Mouse (Mus musculus) thymus, adult 2 months (tissue): ENCODE measurements around the gene Sema6b. TPM values are rescaled to one million over a fixed set of nuclear protein-coding genes. Genes with fewer than 3 reads are reported as not detected.
A peak's percentile ranks its signal among the peaks of the same experiment; 100 is the strongest.

Experiments
- DNase-seq: peaks from one replicate; pipeline ENCODE4 v3.0.0; 2021
- H3K27ac ChIP-seq: fragments of 200-500 bp; 2 replicates; pipeline ENCODE4 v1.5.1; 2012; ENCODE audit warnings: low read length, control low read depth; ENCODE audit not compliant: control insufficient read depth, insufficient read depth
- H3K27me3 ChIP-seq: fragments of 200-500 bp; 2 replicates; pipeline ENCODE4 v1.6.1; 2012; ENCODE audit warnings: mild to moderate bottlenecking, low read length, moderate library complexity, mixed read lengths; ENCODE audit not compliant: control insufficient read depth, insufficient read depth
- H3K36me3 ChIP-seq: fragments of 200-500 bp; 2 replicates; pipeline ENCODE4 v1.6.1; 2012; ENCODE audit warnings: mild to moderate bottlenecking, low read length, moderate library complexity; ENCODE audit not compliant: control insufficient read depth, insufficient read depth
- H3K4me1 ChIP-seq: fragments of 200-500 bp; replicated peaks from 2 replicates; pipeline ENCODE4 v1.6.1; 2012; ENCODE audit warnings: low read length; ENCODE audit not compliant: control insufficient read depth, insufficient read depth
- H3K4me3 ChIP-seq: fragments of 200-500 bp; 2 replicates; pipeline ENCODE4 v1.5.1; 2012; ENCODE audit warnings: mild to moderate bottlenecking, low read length, control low read depth, moderate library complexity; ENCODE audit not compliant: control insufficient read depth, insufficient read depth
- CTCF ChIP-seq: fragments of 200-500 bp; IDR thresholded peaks from 2 replicates; pipeline ENCODE4 v1.5.1; 2012; ENCODE audit warnings: mild to moderate bottlenecking, control low read depth, low read length, moderate library complexity, borderline replicate concordance; ENCODE audit not compliant: control insufficient read depth, poor library complexity, insufficient read depth; ENCODE audit errors: extremely low read depth
- POLR2A ChIP-seq: fragments of 200-500 bp; IDR thresholded peaks from 2 replicates; pipeline ENCODE4 v1.6.1; 2012; ENCODE audit warnings: mild to moderate bottlenecking, low read length, control low read depth, moderate library complexity; ENCODE audit not compliant: control insufficient read depth, poor library complexity, insufficient read depth; ENCODE audit errors: extremely low read depth
- WGBS: fragments of 180-500 bp; shearing (Covaris S2); methylation state at CpG from one replicate; pipeline ENCODE4 v1.1.7; 2018; 5-methylcytosine and 5-hydroxymethylcytosine counted together
- polyA plus RNA-seq: library from polyadenylated mRNA; depleted of rRNA; stranded (reverse); fragments of >200 nt; gene quantifications from 2 replicates; pipeline ENCODE4 v1.2.3, GENCODE M21; 2012; rRNA removed

The Sema6b gene
- 3.8 and 4.9 TPM in 2 replicates for polyA plus RNA-seq

- H3K4me1 ChIP-seq: peaks cover 18% of the 10 kb centered on the region
Measured at GRCm38 (mm10) chr17:56139858-56140595, at the start of gene Sema6b. TSS of gene Sema6b (minus strand) at chr17:56140343.

GRCm38 (mm10) chr17:56185281-56186141 lies 45.4 kb upstream of the Sema6b start:
- H3K4me1 ChIP-seq: peaks cover 8% of the 10 kb centered on the region
- H3K27ac ChIP-seq: no peak overlapping the region
- no peak for TF ChIP-seq POLR2A
- TF ChIP-seq CTCF: no peak
- H3K4me3 ChIP-seq: no peak overlapping the region
- DNase-seq: no peak
- peaks cover 5% of the 10 kb centered on the region; the same call in 1 of the 2 replicates for H3K36me3 ChIP-seq
- H3K27me3 ChIP-seq: no peaks in the 10 kb centered on the region
- WGBS: 91% methylated on average over 11 of the region's 11 CpGs

More at GRCm38 (mm10) chr17:56139858-56140595, at the start of gene Sema6b:
- 3% methylated on average over 79 of the region's 79 CpGs for WGBS
- TF ChIP-seq CTCF (no peak), POLR2A (no peak)
- Histone ChIP-seq H3K27me3 (peaks cover 3% of the 10 kb centered on the region; the same call in 1 of the 2 replicates), H3K27ac (no peak within 1 kb of the TSS), H3K4me3 (peak within 1 kb of the TSS; percentile 60), H3K36me3 (no peaks in the 10 kb centered on the region)
- peak; percentile 74 for DNase-seq

- no peak within 1 kb of the TSS; the same call in 1 of the 2 replicates for H3K27ac ChIP-seq
- H3K4me3 ChIP-seq: peak within 1 kb of the TSS; percentile 68
- no peaks in the 10 kb centered on the region for H3K27me3 ChIP-seq
- peaks cover 8% of the 10 kb centered on the region for H3K4me1 ChIP-seq
- DNase-seq: peak; percentile 94
- WGBS: under 1% methylated on average over 47 of the region's 47 CpGs
- peaks cover 5% of the 10 kb centered on the region; the same call in 1 of the 2 replicates for H3K36me3 ChIP-seq
- TF ChIP-seq CTCF (peak; percentile 53; the same call in 1 of the 2 replicates), POLR2A (peak; percentile 57; the same call in 1 of the 2 replicates)
Measured at GRCm38 (mm10) chr17:56183658-56184103, 43.5 kb upstream of the Sema6b start, which contains the start of gene Mydgf. TSS of gene Mydgf (minus strand) at chr17:56183920.

- Histone ChIP-seq H3K27ac (no peak overlapping the region), H3K4me1 (peaks cover 8% of the 10 kb centered on the region), H3K4me3 (peak overlapping the region; percentile 68), H3K36me3 (peaks cover 5% of the 10 kb centered on the region; the same call in 1 of the 2 replicates), H3K27me3 (no peaks in the 10 kb centered on the region)
- 6% methylated on average over 14 of the region's 14 CpGs for WGBS
- DNase-seq: no peak
- TF ChIP-seq CTCF (no peak), POLR2A (no peak)
Measured at GRCm38 (mm10) chr17:56182975-56183657, 43.0 kb upstream of the Sema6b start.

- H3K4me3 ChIP-seq: no peak overlapping the region
- no peak for DNase-seq
- WGBS: 99% methylated on average over 3 of the region's 3 CpGs
- H3K4me1 ChIP-seq: no peaks in the 10 kb centered on the region
- no peaks in the 10 kb centered on the region for H3K27me3 ChIP-seq
- peaks cover 25% of the 10 kb centered on the region for H3K36me3 ChIP-seq
- no peak overlapping the region for H3K27ac ChIP-seq
- TF ChIP-seq POLR2A (no peak), CTCF (no peak)
Measured at GRCm38 (mm10) chr17:56175416-56175815, 35.3 kb upstream of the Sema6b start.

- Histone ChIP-seq H3K27me3 (no peaks in the 10 kb centered on the region), H3K36me3 (peaks cover 20% of the 10 kb centered on the region), H3K4me3 (no peak overlapping the region), H3K27ac (no peak overlapping the region), H3K4me1 (peaks cover 5% of the 10 kb centered on the region; the same call in 1 of the 2 replicates)
- no peak for TF ChIP-seq CTCF
- WGBS: 81% methylated on average over 10 of the region's 10 CpGs
- no peak for DNase-seq
Measured at GRCm38 (mm10) chr17:56173401-56174046, 33.4 kb upstream of the Sema6b start.
